Mouse (Mus musculus) embryonic fibroblast, embryonic 13.5 days (primary cell): ENCODE measurements around the gene Olfr599. TPM values are rescaled to one million over a fixed set of nuclear protein-coding genes. Genes with fewer than 3 reads are reported as not detected.
"Not testable (repeated sequence)": the region's sequence is repeated elsewhere in the genome, so short reads cannot be mapped to it uniquely, and the experiment has no call there.

Source experiments
- H3K27ac ChIP-seq: 2 replicates; pipeline ENCODE4 v1.5.1; 2012; ENCODE audit warnings: low read length, control low read depth, inconsistent platforms; ENCODE audit not compliant: insufficient read depth
- H3K4me1 ChIP-seq: 2 replicates; pipeline ENCODE4 v1.6.1; 2011; ENCODE audit warnings: low read length; ENCODE audit not compliant: control insufficient read depth, insufficient read depth
- H3K4me3 ChIP-seq: 2 replicates; pipeline ENCODE4 v1.5.1; 2011; ENCODE audit warnings: mild to moderate bottlenecking, control low read depth, low read length; ENCODE audit not compliant: insufficient read depth
- CTCF ChIP-seq: IDR thresholded peaks from 2 replicates; pipeline ENCODE4 v1.5.1; 2011; ENCODE audit warnings: mild to moderate bottlenecking, control low read depth, low read length, moderate library complexity, borderline replicate concordance; ENCODE audit not compliant: insufficient read depth
- POLR2A ChIP-seq: IDR thresholded peaks from 2 replicates; pipeline ENCODE4 v1.6.1; 2011; ENCODE audit warnings: low read depth, mild to moderate bottlenecking, control low read depth, low read length, moderate library complexity
- polyA plus RNA-seq: library from polyadenylated mRNA; stranded (reverse); fragments of >200 nt; gene quantifications from 2 replicates; pipeline ENCODE4 v1.2.4, GENCODE M21; 2011; ENCODE audit warnings: low read depth; ENCODE audit not compliant: missing spikeins, insufficient read length

The Olfr599 gene
- not detected in 2 replicates for polyA plus RNA-seq

DNA sequence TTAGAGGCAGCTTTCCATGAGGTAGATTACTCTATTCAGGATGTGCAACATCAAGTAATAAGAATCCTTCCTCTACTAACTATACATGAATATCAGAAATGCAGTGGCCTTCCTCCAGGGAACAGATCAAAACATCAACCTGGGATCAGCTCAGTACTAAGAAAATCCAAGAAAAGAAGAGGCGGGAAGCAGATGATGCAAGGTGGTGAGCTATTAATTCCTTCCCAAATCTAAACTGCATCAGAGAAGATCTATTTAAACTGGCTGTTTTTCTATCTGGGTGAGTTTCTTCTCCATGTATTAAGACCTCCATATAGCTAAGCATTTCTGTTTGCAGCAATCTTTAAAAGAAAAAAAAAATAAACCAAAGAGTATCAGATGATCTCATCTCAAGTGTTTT lies at the start of gene Olfr599:
Gene Olfr599, plus strand, starts transcription at position 301 of the 400 bp plus-strand sequence.
- no peaks in the 10 kb centered on the region for H3K4me1 ChIP-seq
- H3K4me3 ChIP-seq = no peak within 1 kb of the TSS
- TF ChIP-seq CTCF = no peak
- TF ChIP-seq POLR2A = no peak
- H3K27ac ChIP-seq = no peak within 1 kb of the TSS

DNA sequence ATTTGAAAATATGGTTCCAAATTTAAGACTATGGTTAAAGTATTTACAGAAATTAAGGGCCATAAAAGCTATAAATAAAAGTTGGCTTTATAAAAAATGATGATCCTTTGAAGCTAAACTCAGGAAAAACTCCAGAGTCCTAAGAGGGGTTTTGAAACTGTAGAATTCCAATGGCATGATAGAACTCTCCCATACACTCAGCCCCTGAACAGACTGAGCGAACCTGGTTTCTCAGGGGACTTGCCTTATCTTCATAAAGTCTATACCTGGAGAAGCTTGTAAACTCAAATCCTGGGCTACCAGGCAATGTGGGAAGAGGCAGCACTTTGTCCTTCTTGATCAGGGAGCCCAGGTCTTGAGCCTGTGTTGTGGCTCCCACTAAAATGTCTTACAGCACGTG lies 30.4 kb upstream of the Olfr599 start, which contains the start of gene Olfr596:
Gene Olfr596, plus strand, starts transcription at position 301 of the 400 bp plus-strand sequence.
- not testable (repeated sequence) for H3K27ac ChIP-seq, H3K4me1 ChIP-seq, H3K4me3 ChIP-seq

DNA sequence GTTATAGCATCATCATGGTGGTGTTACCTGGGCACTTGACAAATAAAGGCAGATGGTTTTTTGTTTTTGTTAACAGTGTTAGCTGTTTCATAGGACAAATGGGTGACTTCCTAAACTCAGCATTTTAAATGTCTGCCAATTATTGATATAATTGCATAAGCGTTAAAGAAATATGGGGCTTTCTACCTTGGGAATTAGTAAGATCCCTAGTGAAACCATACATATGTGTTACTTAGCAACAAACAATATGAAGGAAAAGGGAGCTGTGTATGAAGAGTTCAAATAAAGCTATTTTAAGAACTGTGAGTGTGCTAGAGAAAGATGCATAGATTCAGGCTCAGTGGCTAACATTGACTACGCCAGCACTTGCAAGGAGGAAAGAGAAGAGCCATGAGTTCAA lies 19.7 kb upstream of the Olfr599 start, which contains the start of gene Olfr597:
Gene Olfr597, plus strand, starts transcription at position 301 of the 400 bp plus-strand sequence.
- not testable (repeated sequence) for H3K27ac ChIP-seq, H3K4me3 ChIP-seq, H3K4me1 ChIP-seq

DNA sequence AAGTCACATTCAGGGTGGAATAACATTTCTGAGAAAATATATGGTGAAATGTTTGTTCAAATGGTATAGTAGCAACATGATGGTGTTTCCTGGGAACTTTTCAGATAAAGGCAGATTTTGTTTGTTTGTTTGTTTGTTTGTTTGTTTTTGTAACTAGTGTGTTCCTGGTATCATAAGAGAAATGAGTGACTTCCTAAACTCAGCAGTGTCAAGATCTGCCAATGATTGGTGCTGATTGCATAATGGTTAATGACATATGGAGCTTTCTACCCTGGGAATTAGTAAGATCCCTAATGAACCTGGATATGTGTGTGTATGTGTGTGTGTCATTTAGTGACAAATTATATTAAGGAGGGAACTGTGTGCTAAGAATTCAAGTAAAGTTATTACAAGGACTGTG lies 12.4 kb upstream of the Olfr599 start, which contains the start of gene Olfr598:
Gene Olfr598, plus strand, starts transcription at position 301 of the 400 bp plus-strand sequence.
- Histone ChIP-seq H3K27ac (no peak within 1 kb of the TSS), H3K4me3 (no peak within 1 kb of the TSS), H3K4me1 (no peaks in the 10 kb centered on the region)
- TF ChIP-seq POLR2A = no peak
- no peak for TF ChIP-seq CTCF

DNA sequence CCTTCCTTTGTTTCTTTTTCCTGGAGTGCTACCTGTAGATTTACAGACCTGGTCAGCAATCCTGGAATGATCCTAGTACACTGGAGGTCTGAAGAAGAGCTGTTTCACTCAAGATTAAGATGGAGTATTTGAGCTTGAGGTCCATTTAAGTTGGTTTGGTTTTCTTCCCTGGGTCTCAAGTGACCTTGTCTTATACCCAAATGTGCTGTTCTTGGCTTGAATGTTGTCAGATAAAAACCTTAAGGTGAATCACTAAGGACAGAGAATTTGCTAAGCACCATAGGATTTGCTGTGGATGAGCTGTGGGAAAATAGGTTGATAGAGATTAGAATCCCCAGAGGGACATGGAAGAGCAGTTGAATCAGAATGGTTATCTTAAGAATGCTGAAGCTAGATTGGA lies 13.9 kb downstream of the Olfr599 start, which contains the start of gene Olfr600:
Gene Olfr600, minus strand, starts transcription at position 101 of the 400 bp plus-strand sequence.
- Histone ChIP-seq H3K27ac (no peak within 1 kb of the TSS), H3K4me1 (no peaks in the 10 kb centered on the region), H3K4me3 (no peak within 1 kb of the TSS)
- TF ChIP-seq POLR2A (no peak), CTCF (no peak)

DNA sequence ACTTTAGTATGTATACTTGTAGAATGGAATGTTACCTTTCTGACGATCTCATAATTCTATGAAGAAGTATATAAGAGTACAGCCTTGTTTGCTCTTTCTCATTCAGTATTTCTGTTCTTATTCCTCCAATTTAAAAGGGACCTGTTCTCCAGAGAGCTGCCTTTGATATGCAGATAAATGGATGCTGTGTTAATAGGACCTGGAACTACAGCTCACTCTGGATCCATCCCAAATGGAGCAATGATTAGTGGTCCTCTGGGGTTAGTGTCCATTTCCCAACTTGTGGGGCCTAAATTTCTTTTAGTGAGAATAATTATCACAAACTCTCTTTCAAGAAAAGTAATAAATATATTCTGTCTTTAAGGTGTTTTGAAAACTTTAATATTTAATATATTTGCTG lies 26.8 kb downstream of the Olfr599 start, which contains the start of gene Olfr601:
Gene Olfr601, minus strand, starts transcription at position 101 of the 400 bp plus-strand sequence.
- Histone ChIP-seq H3K4me1 (no peaks in the 10 kb centered on the region), H3K27ac (no peak within 1 kb of the TSS), H3K4me3 (no peak within 1 kb of the TSS)
- TF ChIP-seq POLR2A (no peak), CTCF (no peak)

DNA sequence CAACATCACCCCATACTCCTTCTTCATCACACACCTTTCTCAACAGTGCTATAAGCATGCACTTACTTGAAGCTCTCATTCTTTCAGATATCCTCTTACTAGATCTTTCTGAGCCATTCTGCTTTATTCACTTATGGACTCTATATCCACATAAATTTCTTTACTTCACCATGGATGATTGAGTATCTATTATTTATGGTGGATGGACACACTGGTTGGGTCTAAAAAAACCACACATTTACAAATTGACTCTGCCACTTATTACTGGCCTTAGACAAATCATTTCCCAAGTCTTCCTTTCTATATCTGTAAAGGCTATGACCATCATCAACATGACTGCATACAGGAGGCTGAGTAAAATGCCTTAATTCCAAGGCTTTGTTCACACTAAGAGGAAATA lies 50.4 kb downstream of the Olfr599 start, which contains the start of gene Olfr603:
Gene Olfr603, minus strand, starts transcription at position 101 of the 400 bp plus-strand sequence.
- TF ChIP-seq CTCF = no peak
- no peak for TF ChIP-seq POLR2A
- Histone ChIP-seq H3K27ac (no peak within 1 kb of the TSS), H3K4me3 (no peak within 1 kb of the TSS), H3K4me1 (no peaks in the 10 kb centered on the region)

Other genes with a start within 250 kb of the Olfr599 start
- gene Olfr585, start 238.2 kb upstream of the Olfr599 start, polyA plus RNA-seq = not detected in 2 replicates
- gene Olfr586, start 210.3 kb upstream of the Olfr599 start, polyA plus RNA-seq = not detected in 2 replicates
- not detected in 2 replicates for gene Olfr588-ps1, start 195.0 kb upstream of the Olfr599 start, polyA plus RNA-seq
- gene Olfr589, start 179.6 kb upstream of the Olfr599 start, polyA plus RNA-seq = not detected in 2 replicates
- not detected in 2 replicates for gene Olfr591, start 157.6 kb upstream of the Olfr599 start, polyA plus RNA-seq
- gene Olfr592, start 151.1 kb upstream of the Olfr599 start, polyA plus RNA-seq = not detected in 2 replicates
- not detected in 2 replicates for gene Olfr593, start 124.1 kb upstream of the Olfr599 start, polyA plus RNA-seq
- not detected in 2 replicates for gene Olfr594, start 118.9 kb upstream of the Olfr599 start, polyA plus RNA-seq
- gene Usp17ld, start 83.4 kb upstream of the Olfr599 start, polyA plus RNA-seq = not detected in 2 replicates
- gene Olfr596, start 30.3 kb upstream of the Olfr599 start, polyA plus RNA-seq = not detected in 2 replicates
- gene Olfr597, start 19.6 kb upstream of the Olfr599 start, polyA plus RNA-seq = not detected in 2 replicates
- not detected in 2 replicates for gene Olfr598, start 12.3 kb upstream of the Olfr599 start, polyA plus RNA-seq
- not detected in 2 replicates for gene Olfr600, start 13.8 kb downstream of the Olfr599 start, polyA plus RNA-seq
- not detected in 2 replicates for gene Olfr601, start 26.7 kb downstream of the Olfr599 start, polyA plus RNA-seq
- gene Olfr603, start 50.3 kb downstream of the Olfr599 start, polyA plus RNA-seq = not detected in 2 replicates
- gene Usp17lc, start 79.2 kb downstream of the Olfr599 start, polyA plus RNA-seq = not detected in 2 replicates
- gene Olfr605, start 109.5 kb downstream of the Olfr599 start, polyA plus RNA-seq = not detected in 2 replicates
- not detected in 2 replicates for gene Olfr606, start 113.1 kb downstream of the Olfr599 start, polyA plus RNA-seq
- not detected in 2 replicates for gene Olfr607, start 128.2 kb downstream of the Olfr599 start, polyA plus RNA-seq
- gene Olfr608, start 134.0 kb downstream of the Olfr599 start, polyA plus RNA-seq = not detected in 2 replicates
- gene Olfr609, start 162.1 kb downstream of the Olfr599 start, polyA plus RNA-seq = not detected in 2 replicates
- gene Olfr610, start 176.2 kb downstream of the Olfr599 start, polyA plus RNA-seq = not detected in 2 replicates
- not detected in 2 replicates for gene Olfr611, start 184.9 kb downstream of the Olfr599 start, polyA plus RNA-seq
- gene Olfr612, start 206.8 kb downstream of the Olfr599 start, polyA plus RNA-seq = not detected in 2 replicates
- gene Olfr613, start 212.2 kb downstream of the Olfr599 start, polyA plus RNA-seq = not detected in 2 replicates
- gene Olfr615, start 220.2 kb downstream of the Olfr599 start, polyA plus RNA-seq = not detected in 2 replicates
- gene Olfr616, start 233.2 kb downstream of the Olfr599 start, polyA plus RNA-seq = not detected in 2 replicates
- not detected in 2 replicates for gene Olfr617, start 237.1 kb downstream of the Olfr599 start, polyA plus RNA-seq